Mouse (Mus musculus): ENCODE data around the gene Lrp1. TPM values are rescaled to one million over a fixed set of nuclear protein-coding genes. Genes with fewer than 3 reads are reported as not detected.
A peak's percentile ranks its signal among the peaks of the same experiment; 100 is the strongest.

Gene Lrp1
- polyA plus RNA-seq, 1 experiment = 99.2 TPM

- no peak for DNase-seq (ENCODE audit: low read depth)
These were observed 28.1 kb downstream of the Lrp1 start for GRCm38 (mm10) chr10:127592850-127593249.

GRCm38 (mm10) chr10:127592423-127592822 is 28.5 kb downstream of the Lrp1 start:
- no peak for DNase-seq (ENCODE audit: low read depth)

- DNase-seq (ENCODE audit: low read depth) = no peak
These were observed 29.4 kb downstream of the Lrp1 start for GRCm38 (mm10) chr10:127591514-127591913.

- no peak for DNase-seq (ENCODE audit: low read depth)
These were observed 30.0 kb downstream of the Lrp1 start for GRCm38 (mm10) chr10:127590831-127591451.

GRCm38 (mm10) chr10:127590256-127590655 is 30.7 kb downstream of the Lrp1 start:
- DNase-seq (ENCODE audit: low read depth) = no peak

- DNase-seq (ENCODE audit: low read depth) = no peak
These were observed 33.2 kb downstream of the Lrp1 start for GRCm38 (mm10) chr10:127587776-127588175.

- no peak for DNase-seq (ENCODE audit: low read depth)
These were observed 34.7 kb downstream of the Lrp1 start for GRCm38 (mm10) chr10:127586209-127586608.

GRCm38 (mm10) chr10:127585598-127585997 is 35.4 kb downstream of the Lrp1 start:
- no peak for DNase-seq (ENCODE audit: low read depth)

GRCm38 (mm10) chr10:127583649-127584048 is 37.3 kb downstream of the Lrp1 start:
- no peak for DNase-seq (ENCODE audit: low read depth)

GRCm38 (mm10) chr10:127581291-127581690 is 39.7 kb downstream of the Lrp1 start:
- no peak for DNase-seq (ENCODE audit: low read depth)

- no peak for DNase-seq (ENCODE audit: low read depth)
These were observed 43.0 kb downstream of the Lrp1 start for GRCm38 (mm10) chr10:127577982-127578381.

- no peak for DNase-seq (ENCODE audit: low read depth)
These were observed 43.8 kb downstream of the Lrp1 start for GRCm38 (mm10) chr10:127577156-127577555.

GRCm38 (mm10) chr10:127576381-127576961 is 44.5 kb downstream of the Lrp1 start:
- DNase-seq (ENCODE audit: low read depth) = no peak

- DNase-seq (ENCODE audit: low read depth) = no peak
These were observed 45.2 kb downstream of the Lrp1 start for GRCm38 (mm10) chr10:127575741-127576140.

- no peak for DNase-seq (ENCODE audit: low read depth)
These were observed 48.7 kb downstream of the Lrp1 start for GRCm38 (mm10) chr10:127572281-127572680.

GRCm38 (mm10) chr10:127570937-127571641 is 49.9 kb downstream of the Lrp1 start:
- DNase-seq (ENCODE audit: low read depth) = no peak

GRCm38 (mm10) chr10:127570384-127570783 is 50.6 kb downstream of the Lrp1 start:
- peak; percentile 65 for DNase-seq (ENCODE audit: low read depth)

- DNase-seq (ENCODE audit: low read depth) = peak; percentile 20
These were observed 51.5 kb downstream of the Lrp1 start for GRCm38 (mm10) chr10:127569450-127569849.

GRCm38 (mm10) chr10:127566553-127567326 is 54.2 kb downstream of the Lrp1 start:
- no peak for DNase-seq (ENCODE audit: low read depth)

- DNase-seq (ENCODE audit: low read depth) = no peak
These were observed 56.6 kb downstream of the Lrp1 start for GRCm38 (mm10) chr10:127564301-127564700.

GRCm38 (mm10) chr10:127563840-127564239 is 57.1 kb downstream of the Lrp1 start:
- DNase-seq (ENCODE audit: low read depth) = no peak

- DNase-seq (ENCODE audit: low read depth) = no peak
These were observed 59.8 kb downstream of the Lrp1 start for GRCm38 (mm10) chr10:127561145-127561544.
